Mouse (Mus musculus) kidney, adult 10 weeks (tissue): ENCODE measurements around the gene Serpinb12. TPM values are rescaled to one million over a fixed set of nuclear protein-coding genes. Genes with fewer than 3 reads are reported as not detected.

Source experiments
- polyA plus RNA-seq: library from polyadenylated mRNA; stranded (reverse); fragments of 350-450 nt; fragmentation: Illumina TruSeq; extraction: RNeasy Lipid Tissue Mini Kit (QIAGEN cat#74804); gene quantifications from one replicate; pipeline ENCODE4 v1.2.3, GENCODE M21; 2014; ENCODE audit warnings: low read depth, low replicate concordance

Serpinb12 gene
- polyA plus RNA-seq: not detected

DNA sequence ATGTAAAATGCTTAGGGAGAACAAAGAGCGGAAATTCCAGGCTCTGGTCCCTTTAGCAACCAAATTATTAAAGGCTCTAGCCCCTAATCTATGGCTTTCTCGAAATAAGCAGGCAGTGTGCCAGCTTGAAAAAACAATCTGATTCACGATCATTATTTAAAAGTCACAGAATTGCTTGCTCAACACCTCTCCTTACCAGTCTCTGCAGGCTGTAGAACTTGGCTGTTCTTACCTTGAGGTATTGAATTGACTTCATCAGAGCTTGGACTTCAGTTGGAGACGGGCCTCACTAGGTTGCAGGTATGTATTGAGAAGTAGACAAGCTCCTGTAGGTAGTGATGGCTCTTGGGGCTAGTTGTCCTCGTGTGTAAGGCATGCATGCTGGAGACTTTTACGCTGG, at the start of gene Serpinb12:
Serpinb12 (plus strand) TSS at position 185 of the 400 bp plus-strand sequence.

DNA sequence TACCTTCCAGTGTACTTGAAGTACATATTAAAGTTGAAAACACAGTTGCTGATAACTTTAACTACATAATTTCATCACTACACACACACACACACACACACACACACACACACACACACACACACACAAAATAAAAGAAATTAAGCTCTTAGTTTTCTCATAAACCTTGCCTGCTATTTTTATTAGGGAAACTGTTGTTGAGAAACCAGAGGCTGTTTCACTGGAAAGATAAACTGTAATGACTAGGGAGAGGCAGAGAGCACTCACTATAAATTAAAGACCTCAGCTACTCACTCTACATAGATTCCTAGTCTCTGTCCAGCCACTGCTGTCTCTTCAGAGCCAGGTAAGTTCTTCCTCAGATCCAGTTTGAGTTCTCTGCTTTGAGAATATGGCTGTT, 46.4 kb downstream of the Serpinb12 start, which contains the start of gene Serpinb13:
Serpinb13 (plus strand) TSS at position 301 of the 400 bp plus-strand sequence.

Other genes with a start within 250 kb of the Serpinb12 start
- 12.7 TPM for gene Bcl2, start 220.2 kb upstream of the Serpinb12 start, polyA plus RNA-seq
- 14.9 TPM for gene Kdsr, start 174.7 kb upstream of the Serpinb12 start, polyA plus RNA-seq
- 134 TPM for gene Vps4b, start 137.7 kb upstream of the Serpinb12 start, polyA plus RNA-seq
- 1.1 TPM for gene Serpinb5, start 73.3 kb upstream of the Serpinb12 start, polyA plus RNA-seq
- gene Serpinb13, start 46.5 kb downstream of the Serpinb12 start, polyA plus RNA-seq: not detected
- gene Serpinb3a, start 117.9 kb downstream of the Serpinb12 start, polyA plus RNA-seq: not detected
- gene Serpinb3d, start 149.1 kb downstream of the Serpinb12 start, polyA plus RNA-seq: not detected